Mouse (Mus musculus): ENCODE measurements at regions not wholly inside any gene's neighbourhood (a gene's known extent, or its start where the extent isn't known, plus 50 kb on each side); places are given as distances from the start of the nearest gene placed in this dataset.

DNA sequence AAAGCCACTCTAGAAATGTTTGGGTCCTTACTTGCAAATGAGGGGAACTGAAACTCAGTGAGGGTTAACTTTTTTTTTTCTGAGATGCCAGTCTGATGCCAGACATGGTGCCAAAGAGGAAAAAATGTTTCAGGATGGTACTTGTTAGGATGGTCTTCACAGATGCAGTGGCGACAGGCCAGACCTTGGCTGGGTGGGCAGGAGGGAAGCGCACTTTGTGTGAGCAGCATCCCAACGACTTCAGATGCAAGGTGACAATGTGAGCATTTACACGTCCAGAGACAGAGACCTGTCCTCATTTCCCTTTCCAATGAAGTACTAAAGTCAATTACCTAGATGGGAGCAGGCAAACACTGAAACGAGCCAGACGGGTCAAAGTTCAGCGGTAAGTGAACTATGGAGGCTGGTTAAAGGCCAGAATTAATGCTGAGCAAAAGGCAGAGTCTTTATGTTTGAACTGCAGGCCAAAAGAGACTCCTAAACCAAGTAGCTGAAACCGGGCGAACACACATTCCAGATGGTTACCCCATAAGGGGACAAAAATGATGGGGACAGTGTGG, 213.7 kb upstream of the Ccdc122 start:
- no peak for DNase-seq (ENCODE audit: low read depth, low spot score)

- DNase-seq (ENCODE audit: low read depth, low spot score) = no peak
Measured at GRCm38 (mm10) chr14:76821892-76822291, 214.7 kb upstream of the Ccdc122 start.

GRCm38 (mm10) chr14:76821484-76821883, 215.1 kb upstream of the Ccdc122 start:
- no peak for DNase-seq (ENCODE audit: low read depth, low spot score)

DNA sequence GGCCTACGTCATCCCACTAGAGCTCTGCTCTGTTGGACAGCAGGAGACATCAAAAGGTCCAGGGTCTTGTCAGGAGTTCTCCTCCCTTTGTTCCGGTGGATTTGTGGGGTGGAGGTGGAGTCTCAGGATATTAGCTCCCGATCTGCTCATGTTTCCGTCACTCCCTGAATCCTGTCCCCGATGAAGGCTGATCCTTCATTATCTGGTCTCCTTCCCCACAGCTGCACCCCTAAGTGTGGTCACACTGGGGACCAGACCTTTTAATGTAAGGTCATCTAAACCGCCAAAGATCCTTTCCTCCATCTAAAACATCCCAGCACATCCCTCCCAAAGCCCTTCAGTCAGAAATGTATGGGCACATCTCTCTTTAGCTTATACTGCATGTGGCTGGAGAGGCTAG, 215.6 kb upstream of the Ccdc122 start:
- no peak for DNase-seq (ENCODE audit: low read depth, low spot score)

DNA sequence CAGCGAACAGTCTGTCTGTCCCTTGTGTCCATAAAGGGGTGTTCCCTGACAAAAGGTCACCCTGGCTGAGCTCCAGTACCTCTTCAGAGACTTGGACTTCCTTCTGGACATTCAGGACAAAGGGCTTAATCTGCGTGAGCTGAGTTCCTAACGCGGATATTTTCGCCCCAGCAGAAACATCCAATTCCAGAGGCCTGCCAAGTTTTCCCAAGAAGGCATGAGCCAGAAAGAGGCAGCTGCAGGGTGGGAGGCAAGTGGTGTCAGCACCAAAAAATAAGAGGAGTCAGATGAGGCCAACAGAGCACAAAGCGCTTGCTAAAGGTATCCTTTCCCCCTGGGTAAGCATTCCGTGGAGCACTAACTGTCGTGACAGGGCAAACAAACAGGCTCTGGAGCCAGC, 216.9 kb upstream of the Ccdc122 start:
- DNase-seq (ENCODE audit: low read depth, low spot score) = peak; percentile 38

GRCm38 (mm10) chr14:76818256-76819010, 218.1 kb upstream of the Ccdc122 start:
- no peak for DNase-seq (ENCODE audit: low read depth, low spot score)

- DNase-seq (ENCODE audit: low read depth, low spot score) = peak; percentile 2
Measured at GRCm38 (mm10) chr14:76817189-76817772, 219.3 kb upstream of the Ccdc122 start.

DNA sequence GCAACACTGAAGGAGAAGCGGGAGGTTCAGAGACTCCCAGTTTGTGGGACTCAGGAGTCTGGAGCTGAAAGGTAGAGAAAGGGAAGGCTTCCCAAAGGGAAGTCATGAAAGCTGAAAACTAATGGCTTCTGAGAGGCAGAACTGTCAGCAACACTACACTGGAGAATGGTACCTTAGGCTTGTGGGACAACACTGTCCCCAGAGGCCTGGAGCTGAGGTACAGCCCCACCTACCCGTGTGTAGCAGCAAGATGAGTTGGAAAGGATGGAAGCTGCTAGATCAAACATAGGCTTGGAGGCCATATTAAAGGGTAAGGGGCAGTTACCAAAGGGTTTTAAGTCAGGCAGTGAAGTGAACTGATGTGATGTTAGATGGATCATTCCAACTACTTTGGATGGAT, 219.9 kb upstream of the Ccdc122 start:
- DNase-seq (ENCODE audit: low read depth, low spot score) = no peak

- DNase-seq (ENCODE audit: low read depth, low spot score) = no peak
Measured at GRCm38 (mm10) chr14:76812155-76812875, 224.3 kb upstream of the Ccdc122 start.

DNA sequence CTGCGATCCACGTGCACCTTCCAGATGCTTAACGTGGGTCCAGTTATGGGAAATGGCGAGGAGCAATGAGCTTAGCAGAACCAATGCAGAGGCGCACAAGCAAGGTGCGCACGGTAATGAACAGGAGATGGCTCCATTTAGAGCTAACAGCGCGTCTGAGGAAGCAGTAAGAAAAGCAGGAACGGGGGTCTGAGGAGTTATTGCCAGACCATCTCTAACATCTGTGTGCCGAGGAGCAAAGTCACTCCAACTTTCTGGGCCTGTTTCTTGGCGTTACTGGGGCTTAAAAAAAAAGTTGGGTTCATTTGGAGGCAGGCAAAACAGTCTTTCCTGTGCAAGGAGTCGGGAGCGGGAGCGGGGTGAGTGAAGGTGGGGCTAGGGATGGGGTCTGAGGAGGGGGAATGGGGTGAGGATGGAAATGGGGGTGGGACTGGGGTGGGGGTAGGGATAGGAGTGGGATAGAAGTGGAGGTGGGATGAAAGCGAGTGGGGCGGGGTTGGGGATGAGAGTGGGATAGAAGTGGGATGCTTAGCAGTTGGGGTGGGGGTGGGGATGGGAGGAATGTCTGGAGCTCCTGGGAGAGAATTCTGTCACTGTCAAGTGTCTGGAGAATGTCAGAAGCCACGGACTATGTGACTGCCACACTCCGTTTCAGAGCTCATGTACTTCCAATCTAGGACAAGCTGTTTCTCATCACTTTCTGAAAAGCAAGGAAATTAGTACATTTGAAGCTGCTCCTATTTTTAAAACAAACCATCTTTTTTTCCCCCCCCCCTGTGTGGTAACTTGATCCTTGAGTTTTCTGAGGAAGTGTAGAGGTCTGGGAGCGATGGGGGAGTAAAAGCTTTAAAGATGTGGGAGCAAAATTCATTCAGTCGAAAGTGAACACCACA, 225.6 kb upstream of the Ccdc122 start:
- DNase-seq (ENCODE audit: low read depth, low spot score) = no peak

- DNase-seq (ENCODE audit: low read depth, low spot score) = no peak
Measured at GRCm38 (mm10) chr14:76810041-76810440, 226.5 kb upstream of the Ccdc122 start.

- no peak for DNase-seq (ENCODE audit: low read depth, low spot score)
Measured at GRCm38 (mm10) chr14:76809411-76809810, 227.2 kb upstream of the Ccdc122 start.

- DNase-seq (ENCODE audit: low read depth, low spot score) = no peak
Measured at GRCm38 (mm10) chr14:76805151-76805785, 231.3 kb upstream of the Ccdc122 start.

DNA sequence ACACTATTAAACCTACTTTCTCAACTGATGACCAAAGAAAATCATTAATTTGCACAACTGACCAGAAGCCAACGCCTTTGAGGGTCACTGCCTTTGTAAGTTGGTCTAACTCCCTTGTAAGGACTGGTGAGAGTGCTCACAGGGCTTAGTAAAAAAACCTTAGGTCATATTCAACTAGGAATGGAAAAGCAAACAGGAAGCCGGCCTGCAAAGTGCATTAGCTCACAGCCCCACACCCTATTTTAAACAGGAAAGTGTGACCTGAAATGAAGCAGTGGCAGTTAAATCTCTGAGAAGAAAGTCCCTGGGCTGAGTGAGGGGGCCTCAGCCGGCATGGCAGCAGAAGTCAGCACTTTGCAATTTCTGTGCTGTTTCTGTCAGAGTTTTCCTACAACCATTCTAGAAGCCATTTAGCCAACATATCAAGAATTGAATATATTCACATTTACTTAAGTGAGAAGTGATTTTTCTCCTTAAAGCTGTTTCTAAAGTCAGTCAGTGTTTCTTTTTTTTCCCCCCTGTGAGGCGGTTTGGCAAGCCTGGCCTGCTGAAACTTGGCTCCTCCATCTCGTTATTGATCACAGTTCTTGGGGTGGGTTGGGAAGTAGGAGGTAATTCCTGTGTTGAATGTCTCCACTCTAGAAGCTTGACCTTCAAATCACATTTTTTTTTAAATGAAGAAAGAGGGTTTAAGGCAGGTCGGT, 232.0 kb upstream of the Ccdc122 start:
- DNase-seq (ENCODE audit: low read depth, low spot score) = no peak

DNA sequence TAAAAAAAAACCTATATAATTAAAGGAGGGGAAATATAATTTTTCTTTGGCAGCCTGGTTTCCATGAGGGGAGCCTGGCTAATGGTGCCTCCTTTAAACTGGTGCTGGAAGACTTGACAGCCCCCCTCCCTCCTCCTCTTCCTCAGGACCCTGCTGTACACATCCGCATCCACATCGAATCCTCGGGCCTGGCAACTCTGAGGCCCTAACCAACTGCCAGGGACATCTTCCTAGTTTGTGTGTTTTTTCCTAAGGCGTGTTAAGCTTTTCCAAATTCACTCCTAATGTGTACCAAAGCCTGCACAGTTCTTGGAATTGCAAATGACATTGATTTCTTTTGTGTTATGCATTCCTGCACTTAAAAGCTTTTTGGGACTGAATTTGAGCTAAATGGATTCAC, 236.4 kb upstream of the Ccdc122 start:
- no peak for DNase-seq (ENCODE audit: low read depth, low spot score)

GRCm38 (mm10) chr14:76799741-76800140, 236.8 kb upstream of the Ccdc122 start:
- DNase-seq (ENCODE audit: low read depth, low spot score) = no peak

DNA sequence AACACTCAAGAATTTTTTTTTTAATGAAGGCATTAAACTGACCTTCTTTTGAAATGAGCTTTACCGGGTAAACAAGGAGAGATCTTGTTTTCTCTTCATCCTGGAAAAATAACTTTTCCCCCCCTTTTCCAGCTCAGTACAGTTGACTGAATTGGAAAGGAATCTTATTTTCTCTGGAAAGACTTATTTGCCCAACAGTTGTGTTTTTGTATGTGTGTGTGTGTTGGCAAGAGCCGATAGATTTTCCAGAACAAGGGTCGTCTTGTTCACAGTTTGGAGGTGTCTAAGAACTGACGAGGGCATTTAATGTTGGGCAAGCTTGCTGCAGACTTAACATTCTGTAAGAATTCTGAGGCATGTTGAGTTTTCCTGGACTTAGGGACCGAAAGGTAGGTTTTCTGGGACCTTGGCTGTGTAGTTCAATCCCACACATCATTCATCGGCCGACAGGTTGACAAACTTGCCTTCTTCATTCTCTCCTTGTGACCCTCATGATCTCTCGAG, 237.6 kb upstream of the Ccdc122 start:
- DNase-seq (ENCODE audit: low read depth, low spot score) = no peak

DNA sequence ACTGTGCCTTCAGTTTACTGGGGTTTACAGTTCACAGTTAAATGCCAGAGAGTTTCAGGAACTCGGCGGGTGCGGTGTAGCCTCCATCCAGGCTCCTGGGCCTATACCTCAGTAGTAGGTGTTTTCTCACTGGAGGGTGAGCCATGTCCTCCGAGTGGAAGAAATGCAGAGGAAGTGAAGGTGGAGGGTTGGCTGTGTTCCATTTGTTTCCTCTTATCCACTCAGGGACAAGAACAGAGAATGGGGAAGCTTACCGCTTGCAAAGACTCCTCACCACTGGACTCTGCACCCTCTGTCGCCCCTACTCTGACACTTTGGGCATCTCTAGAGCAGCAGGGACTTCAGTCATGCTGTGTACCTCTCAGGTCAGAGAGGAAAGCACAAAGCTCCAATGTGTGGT, 238.1 kb upstream of the Ccdc122 start:
- no peak for DNase-seq (ENCODE audit: low read depth, low spot score)

DNA sequence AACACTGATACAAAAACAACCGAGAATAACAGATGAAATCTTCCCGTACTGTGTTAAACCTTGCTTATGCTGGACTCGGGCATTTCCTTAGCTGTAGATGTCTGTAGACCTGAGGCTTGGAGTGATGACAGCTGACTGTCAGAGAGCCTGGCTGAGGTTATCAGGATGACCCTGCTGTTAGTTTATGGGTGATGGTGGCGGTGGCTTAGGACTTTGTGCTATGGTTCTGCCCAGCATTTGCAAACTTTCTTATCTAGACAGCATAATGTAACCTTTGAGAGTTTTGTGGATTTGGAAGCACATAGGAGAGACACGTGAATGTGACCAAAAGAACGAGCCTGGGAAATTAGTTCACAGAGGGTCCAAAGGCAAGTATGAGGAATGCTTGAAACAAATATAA, 239.1 kb upstream of the Ccdc122 start:
- DNase-seq (ENCODE audit: low read depth, low spot score) = no peak

Measured in 3T3-L1 (cell line).